Mouse (Mus musculus) left cerebral cortex, adult 11 months (tissue): ENCODE measurements around the gene Rho.

Experiments
- DNase-seq: peaks from one replicate; pipeline ENCODE4 v3.0.0; 2022; ENCODE audit warnings: low spot score

Gene Rho

GRCm38 (mm10) chr6:115956922-115957601 lies 25.5 kb downstream of the Rho start:
- no peak for DNase-seq

DNA sequence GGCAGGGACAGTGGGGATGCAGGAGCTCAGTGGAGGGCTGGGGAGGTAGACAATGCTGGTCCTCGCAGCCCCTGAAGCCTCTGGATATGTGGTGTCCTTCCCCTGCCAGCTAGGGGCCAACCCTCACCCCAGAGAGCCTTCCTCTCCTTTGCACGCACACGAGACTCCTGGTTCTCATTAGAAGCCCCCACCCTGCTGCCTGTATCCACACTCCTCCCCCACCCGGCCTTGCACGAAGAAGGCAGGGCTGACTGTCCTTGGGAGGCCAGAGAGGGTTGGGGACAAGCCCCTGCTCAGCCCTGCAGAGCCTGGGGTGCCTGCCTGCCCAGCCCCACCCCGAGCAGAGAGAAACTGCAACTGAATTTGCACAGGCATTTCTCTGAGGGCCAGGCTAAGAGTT lies 26.1 kb downstream of the Rho start:
- DNase-seq = no peak

GRCm38 (mm10) chr6:115958445-115958844 lies 26.9 kb downstream of the Rho start:
- no peak for DNase-seq

DNA sequence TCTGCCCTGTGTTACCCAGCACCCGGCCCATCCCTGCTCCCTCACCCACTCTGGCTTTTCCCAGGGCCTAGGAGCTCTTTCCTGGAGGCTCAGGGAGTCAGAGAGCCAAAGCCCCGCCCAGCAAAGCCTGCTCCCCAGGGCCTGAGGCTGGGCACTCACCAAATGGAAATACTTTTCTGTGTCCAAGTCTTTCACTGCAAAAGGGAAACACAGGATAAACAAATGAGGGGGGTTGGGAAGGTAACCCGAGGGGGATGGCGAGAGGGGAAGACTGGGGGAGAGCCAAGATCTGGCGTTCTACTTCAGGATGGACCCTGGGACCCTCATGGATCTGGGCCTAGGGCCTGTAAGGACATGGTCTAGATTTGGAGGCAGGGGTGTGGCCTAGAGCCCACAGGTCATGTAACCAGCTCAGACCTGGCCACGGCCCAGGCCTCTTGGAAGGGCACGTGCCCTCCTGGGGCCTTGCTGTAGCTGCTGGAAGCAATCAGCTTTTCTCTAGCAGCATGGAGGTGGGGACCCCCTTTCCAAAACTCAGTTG lies 27.7 kb downstream of the Rho start:
- no peak for DNase-seq

GRCm38 (mm10) chr6:115960322-115960721 lies 28.8 kb downstream of the Rho start:
- no peak for DNase-seq

DNA sequence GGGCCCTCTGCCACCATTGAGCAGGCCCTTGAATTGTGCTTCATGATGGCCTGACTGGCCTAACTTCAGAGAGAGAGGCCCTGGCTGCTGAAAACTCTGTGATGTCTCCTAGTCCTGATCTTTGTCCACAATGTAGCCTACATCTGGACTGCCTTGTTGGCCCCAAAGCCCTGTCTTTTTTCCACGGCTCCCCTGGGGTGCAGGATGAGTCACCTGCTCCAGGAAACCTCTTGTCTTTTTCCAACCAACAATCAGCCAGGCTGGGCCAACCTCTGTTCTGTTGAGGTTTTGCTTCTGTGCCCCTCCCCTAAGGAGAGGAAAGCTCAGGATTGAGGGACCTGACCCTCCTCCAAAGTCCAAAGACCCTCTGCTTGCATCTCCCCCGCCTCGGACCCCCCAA lies 30.2 kb downstream of the Rho start:
- no peak for DNase-seq

- DNase-seq = no peak
Observed at GRCm38 (mm10) chr6:115962439-115963085, 31.0 kb downstream of the Rho start.

- DNase-seq = no peak
Observed at GRCm38 (mm10) chr6:115963656-115964055, 32.1 kb downstream of the Rho start.

- no peak for DNase-seq
Observed at GRCm38 (mm10) chr6:115966227-115966966, 34.8 kb downstream of the Rho start.

DNA sequence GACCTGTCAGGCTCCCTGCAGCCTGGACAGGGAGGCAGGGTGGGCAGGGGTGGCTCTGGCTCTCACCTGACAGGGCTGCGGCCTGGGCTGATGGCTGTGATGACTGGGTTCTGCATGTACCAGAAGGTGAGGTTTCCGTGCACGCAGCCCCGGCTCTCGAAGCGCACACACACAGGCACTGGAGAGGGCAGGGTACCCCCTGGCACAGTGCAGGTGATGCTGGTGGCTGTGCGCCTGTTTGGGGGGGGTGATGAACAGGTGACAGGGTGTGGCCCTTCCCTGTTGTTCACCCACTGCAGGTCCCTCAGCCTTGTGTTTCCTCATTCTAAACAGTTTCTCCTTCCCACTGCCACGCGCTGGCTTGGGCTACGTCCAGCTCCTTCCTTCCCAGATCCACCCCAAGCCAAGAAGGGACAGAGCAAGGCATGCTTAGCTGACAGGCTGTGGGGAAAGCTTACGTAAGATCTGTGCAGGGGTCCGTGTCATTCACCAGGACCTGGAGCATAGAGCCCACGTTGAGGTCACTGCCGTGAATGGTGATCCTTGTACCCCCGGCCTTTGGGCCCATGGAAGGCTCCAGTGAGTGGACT lies 35.8 kb downstream of the Rho start:
- DNase-seq = no peak

DNA sequence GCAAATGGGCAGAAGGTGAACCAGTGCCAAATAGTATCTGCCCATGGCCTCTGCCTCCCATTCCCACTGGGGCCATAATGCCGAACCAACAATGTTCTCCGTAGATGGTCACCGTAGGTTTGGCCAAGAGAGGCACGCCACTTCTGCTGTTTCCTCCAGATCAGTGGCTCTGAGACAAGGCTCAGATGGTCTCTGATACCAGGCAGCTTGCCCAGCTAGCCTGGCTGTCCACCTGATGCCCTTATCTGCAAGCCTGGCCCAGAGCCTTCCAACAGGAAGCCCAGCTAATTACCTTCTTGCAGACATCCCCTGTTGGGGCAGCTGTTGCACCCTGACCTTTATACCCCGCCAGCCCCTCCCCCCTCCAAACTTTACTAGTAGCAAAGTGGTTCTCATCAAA lies 36.5 kb downstream of the Rho start:
- DNase-seq = no peak

- DNase-seq = no peak
Observed at GRCm38 (mm10) chr6:115968700-115969099, 37.2 kb downstream of the Rho start.

DNA sequence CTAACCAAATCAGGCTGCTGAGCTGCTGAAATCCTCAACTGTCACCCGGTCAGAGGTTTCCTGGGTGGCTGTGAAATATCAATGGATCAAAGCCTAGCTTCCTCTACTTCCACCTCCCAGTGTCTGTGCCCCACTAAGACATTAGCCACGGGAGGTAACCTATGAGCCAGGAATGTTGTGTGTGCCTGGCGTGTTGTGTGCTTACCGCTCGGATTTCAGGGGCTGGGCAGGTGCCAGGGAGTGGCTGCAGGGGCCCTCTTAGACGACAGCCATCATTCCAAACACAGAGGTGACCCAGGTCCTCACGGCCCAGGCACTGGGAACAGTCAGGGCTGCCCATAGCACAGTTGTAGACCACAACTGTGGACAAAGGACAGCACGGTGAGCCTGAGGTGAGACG lies 37.6 kb downstream of the Rho start:
- DNase-seq = no peak

DNA sequence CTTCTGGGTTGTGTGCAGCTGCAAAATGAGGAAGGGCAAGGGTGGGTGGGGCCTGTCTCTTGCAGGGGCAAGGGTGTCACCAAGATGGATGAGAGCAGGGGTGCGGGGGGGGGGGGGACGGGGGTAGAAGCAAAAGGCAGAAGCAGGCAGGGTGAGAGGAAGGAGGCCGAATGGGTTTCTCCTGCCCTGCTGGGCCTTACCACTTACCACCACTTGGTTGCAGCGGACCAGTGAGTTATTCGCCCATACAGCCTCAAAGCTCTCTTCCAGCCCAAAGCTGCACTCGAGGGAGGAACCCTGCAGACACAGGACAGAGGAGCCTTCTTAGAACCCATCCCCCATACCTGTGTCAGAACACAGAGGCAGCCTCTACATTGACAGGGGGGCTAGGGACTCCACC lies 38.4 kb downstream of the Rho start:
- no peak for DNase-seq

GRCm38 (mm10) chr6:115971273-115972060 lies 39.9 kb downstream of the Rho start:
- no peak for DNase-seq

DNA sequence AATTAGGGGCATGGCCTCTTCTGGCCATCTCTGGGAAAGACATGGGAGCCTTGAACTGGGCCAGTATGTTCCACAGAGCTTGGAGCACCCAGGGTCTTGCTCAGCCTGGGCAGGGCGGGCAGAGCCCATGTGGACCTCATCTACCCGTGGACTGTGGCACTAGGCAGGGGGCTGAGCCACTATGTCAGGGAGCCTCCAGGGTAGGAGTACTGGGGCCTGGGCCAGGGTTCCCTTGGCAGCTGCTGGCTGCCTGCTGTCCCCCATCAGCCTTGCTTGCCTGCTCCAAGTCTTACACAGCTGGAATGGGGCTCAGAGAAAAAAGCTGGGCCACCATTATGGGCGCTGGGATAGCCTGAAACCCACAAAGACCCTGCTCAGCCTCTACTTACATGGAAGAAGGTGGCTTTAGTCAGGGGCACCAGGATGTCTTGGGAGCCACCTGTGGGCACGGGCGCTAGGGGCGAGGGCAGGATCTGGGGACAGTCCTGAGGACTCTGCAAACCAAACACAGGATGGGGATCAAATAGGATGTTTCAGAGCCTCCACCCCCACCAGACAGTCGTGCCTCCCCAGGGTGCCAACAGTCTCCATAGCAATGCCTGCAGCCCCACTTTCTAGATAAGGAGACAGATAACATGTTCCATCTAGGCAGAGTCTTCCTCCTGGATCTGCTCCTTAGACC lies 40.7 kb downstream of the Rho start:
- no peak for DNase-seq

DNA sequence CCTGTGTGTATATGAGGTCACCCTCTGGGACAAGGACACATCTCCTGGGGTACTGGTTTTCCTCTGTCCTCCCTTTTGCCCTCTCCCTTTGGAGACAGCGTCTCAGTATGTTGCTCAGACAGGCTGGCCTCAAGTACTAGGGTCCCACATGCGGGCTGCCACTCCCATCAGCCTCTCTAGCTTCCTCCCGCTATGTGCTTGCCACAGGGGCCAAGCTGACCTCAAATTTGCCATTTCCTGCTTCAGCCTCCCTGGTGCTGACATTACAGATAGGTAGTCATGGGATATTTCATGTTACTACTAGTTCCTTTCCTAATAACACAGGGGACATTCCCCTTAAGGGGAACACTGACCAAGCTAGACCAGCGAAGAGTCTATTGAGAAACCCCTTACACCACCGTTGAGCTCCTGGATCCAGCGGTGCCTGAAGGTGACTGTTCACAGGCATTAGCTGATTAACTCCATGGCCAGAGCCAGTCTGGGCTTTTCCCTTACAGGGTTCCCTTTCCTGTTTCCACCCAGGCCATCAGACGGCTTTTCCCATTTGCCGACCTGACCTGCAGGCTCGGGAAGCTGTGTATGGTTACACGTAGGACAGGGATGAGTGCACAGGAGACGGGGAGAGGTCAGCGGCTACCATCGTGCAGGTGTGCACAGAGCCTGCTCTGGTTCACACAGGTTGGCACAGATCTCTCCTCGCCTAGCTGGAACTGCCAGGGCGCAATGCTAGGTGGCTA lies 41.8 kb downstream of the Rho start:
- DNase-seq = no peak

DNA sequence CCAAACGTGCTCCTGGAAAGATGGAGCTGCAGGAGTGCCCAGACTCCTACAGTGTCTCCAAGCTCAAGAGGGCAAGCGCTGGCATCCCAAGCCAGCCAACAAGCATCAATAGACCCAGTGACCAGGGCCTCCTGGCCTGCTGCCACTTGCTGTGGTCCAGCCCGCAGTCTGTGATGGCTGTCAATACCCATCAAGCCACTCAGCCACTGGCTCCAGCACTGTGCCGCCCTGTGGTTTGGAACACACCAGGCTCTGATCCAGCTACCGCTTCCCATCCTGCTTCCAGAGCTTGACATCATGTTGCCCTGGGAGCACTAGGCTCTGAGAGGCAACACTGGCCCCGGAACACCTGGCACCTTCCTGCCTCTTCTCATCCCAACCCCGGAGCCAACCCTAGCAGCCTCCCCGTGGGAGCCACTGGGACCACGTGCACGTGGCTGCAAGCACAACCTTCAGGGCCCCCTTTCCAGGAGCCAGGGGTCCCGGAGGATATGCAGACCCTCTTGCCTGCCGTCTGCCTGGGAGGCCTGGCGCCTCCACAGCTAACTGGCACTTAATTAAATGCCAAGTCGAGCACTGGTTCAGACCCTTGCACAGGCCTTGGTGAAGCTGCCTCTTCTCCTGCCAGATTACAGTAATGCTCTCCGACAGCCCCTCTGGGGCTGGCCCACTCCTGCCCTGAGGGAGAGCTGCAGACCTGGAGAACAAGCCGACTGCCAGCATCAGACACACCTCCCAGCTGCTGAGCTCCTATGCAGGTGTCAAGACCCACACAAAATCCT lies 42.5 kb downstream of the Rho start:
- no peak for DNase-seq

DNA sequence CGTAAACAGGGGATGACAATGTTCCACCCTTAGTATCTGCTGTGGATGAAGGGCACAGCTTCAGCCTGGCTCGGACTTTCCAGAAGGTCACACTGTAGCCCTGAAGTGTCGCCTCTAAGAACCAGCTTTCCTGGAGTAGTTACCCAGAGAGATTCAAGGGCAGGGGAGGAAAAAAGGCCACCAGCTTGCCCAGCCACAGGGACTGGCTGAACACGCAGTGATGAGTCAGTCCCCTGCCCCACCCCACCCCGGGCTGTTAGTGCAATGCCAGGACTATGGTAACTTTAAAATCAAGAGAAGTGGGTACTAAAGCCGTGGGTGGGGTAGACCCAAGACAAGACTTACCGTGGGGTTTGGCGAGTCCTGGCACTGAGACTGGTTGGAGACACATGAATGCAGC lies 44.1 kb downstream of the Rho start:
- no peak for DNase-seq

DNA sequence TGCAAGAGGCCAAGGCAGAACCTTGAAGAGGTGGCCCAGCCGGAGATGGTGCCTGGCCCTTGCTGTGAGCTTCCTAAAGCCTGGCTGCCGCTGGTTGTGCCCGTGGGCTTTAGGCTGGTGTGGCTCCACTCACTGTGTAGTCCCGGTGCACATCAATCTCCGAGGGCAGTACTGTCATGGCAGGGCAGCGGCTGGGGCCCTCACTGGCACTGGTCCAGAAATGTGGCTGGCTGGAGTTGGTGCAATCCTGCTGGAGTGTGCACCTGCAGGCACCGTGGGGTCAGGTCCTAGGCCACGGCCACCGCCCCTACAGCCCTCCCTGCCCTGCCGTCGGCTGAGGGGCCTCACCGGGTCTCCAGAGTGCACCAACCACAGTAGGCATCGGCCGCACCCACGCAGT lies 46.3 kb downstream of the Rho start:
- DNase-seq = no peak
